Mouse (Mus musculus) myocyte (in vitro differentiated cells): Measurements from ENCODE around the gene Stk32c.

Source experiments
- E2F4 ChIP-seq: IDR thresholded peaks from one replicate; pipeline ENCODE4 v1.6.1; 2011; ENCODE audit warnings: mild to moderate bottlenecking, control low read depth, moderate library complexity; ENCODE audit not compliant: insufficient read depth
- MAX ChIP-seq: IDR thresholded peaks from one replicate; pipeline ENCODE4 v1.6.1; 2011; ENCODE audit warnings: low read depth, mild to moderate bottlenecking, control low read depth
- MYOD1 ChIP-seq, 3 experiments: IDR thresholded peaks; one replicate each; pipeline ENCODE4 v1.6.1; 2011; ENCODE audit warnings: control low read depth in 2 of 3, low read depth in 2 of 3, mild to moderate bottlenecking in 2 of 3, moderate library complexity in 1 of 3; ENCODE audit not compliant: insufficient read length in 2 of 3, control insufficient read depth in 1 of 3
- MYOG ChIP-seq, 3 experiments: IDR thresholded peaks; one replicate each; pipeline ENCODE4 v1.6.1; 2011; ENCODE audit warnings: control low read depth in 2 of 3, low read depth in 2 of 3, mild to moderate bottlenecking in 2 of 3; ENCODE audit not compliant: insufficient read length in 2 of 3, control insufficient read depth in 1 of 3, insufficient read depth in 1 of 3
- POLR2A ChIP-seq: IDR thresholded peaks from one replicate; pipeline ENCODE4 v1.6.1; 2011; ENCODE audit warnings: low read depth, mild to moderate bottlenecking, control low read depth, moderate library complexity; ENCODE audit not compliant: insufficient read length
- POLR2AphosphoS2 ChIP-seq: IDR thresholded peaks from one replicate; pipeline ENCODE4 v1.6.1; 2011; ENCODE audit warnings: low read depth, control low read depth; ENCODE audit not compliant: insufficient read length
- REST ChIP-seq: IDR thresholded peaks from one replicate; pipeline ENCODE4 v1.6.1; 2011; ENCODE audit warnings: mild to moderate bottlenecking, control low read depth, moderate library complexity; ENCODE audit not compliant: insufficient read depth, insufficient read length
- SRF ChIP-seq: IDR thresholded peaks from one replicate; pipeline ENCODE4 v1.6.1; 2011; ENCODE audit warnings: low read depth; ENCODE audit not compliant: control insufficient read depth, insufficient read length
- TCF12 ChIP-seq: IDR thresholded peaks from one replicate; pipeline ENCODE4 v1.6.1; 2011; ENCODE audit warnings: mild to moderate bottlenecking, control low read depth; ENCODE audit not compliant: poor library complexity, insufficient read depth, severe bottlenecking
- USF1 ChIP-seq: IDR thresholded peaks from one replicate; pipeline ENCODE4 v1.6.1; 2011; ENCODE audit warnings: low read depth, mild to moderate bottlenecking, control low read depth, moderate library complexity

DNA sequence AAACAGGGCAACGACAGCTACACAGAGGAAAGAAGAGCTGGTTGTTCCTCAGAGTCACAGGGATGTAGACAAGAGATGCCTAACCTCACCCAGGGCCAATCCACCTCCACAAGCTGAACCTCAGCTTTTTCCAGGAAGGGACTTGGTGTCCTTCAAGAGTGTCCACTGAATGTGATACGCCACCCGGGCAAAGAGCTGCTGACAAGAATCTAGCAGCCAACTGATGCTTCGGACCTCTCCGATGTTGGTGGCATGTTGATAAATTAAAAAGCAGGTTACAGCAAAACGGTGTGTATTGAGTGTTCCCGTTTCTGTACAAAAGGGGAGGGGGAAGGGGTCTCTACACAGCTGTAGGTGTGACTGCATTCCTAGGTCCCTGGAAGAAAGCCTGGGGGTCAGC, 28.3 kb downstream of the Stk32c start:
- TF ChIP-seq USF1 (no peak), E2F4 (no peak), POLR2A (no peak), TCF12 (no peak), MAX (no peak), REST (no peak), MYOD1 (IDR thresholded peaks at IDR 0.05; ENCODE audit: control insufficient read depth in 1 of 3, insufficient read length in 2 of 3, low read depth in 2 of 3) (no peak), POLR2AphosphoS2 (no peak), MYOG (IDR thresholded peaks at IDR 0.05; ENCODE audit: control insufficient read depth in 1 of 3, insufficient read depth in 1 of 3, insufficient read length in 2 of 3, low read depth in 2 of 3) (no peak), SRF (no peak)
